Mouse (Mus musculus) stomach, embryonic 14.5 days (tissue): ENCODE results near the gene Cdkn1a. TPM values are rescaled to one million over a fixed set of nuclear protein-coding genes. Genes with fewer than 3 reads are reported as not detected.

Source experiments
- ATAC-seq: fragments of 200-750 bp; cut with Nextera tagmentation; 2 replicates; pipeline ENCODE4 v1.8.0; 2017; ENCODE audit warnings: low read depth, moderate TSS enrichment; ENCODE audit not compliant: insufficient number of reproducible peaks, insufficient read depth, low FRiP score
- H3K27ac ChIP-seq: fragments of 300-500 bp; sonication (generic); 2 replicates; pipeline ENCODE4 v1.5.1; 2014; ENCODE audit warnings: mild to moderate bottlenecking, low read length, moderate library complexity, mixed read lengths
- H3K27me3 ChIP-seq: fragments of 300-500 bp; sonication (generic); 2 replicates; pipeline ENCODE4 v1.6.1; 2014; ENCODE audit warnings: low read length, control low read depth, mixed read lengths; ENCODE audit not compliant: control insufficient read depth, insufficient read depth
- H3K36me3 ChIP-seq: fragments of 300-500 bp; sonication (generic); 2 replicates; pipeline ENCODE4 v1.6.1; 2014; ENCODE audit warnings: mild to moderate bottlenecking, control low read depth, low read length, moderate library complexity, mixed read lengths; ENCODE audit not compliant: control insufficient read depth, insufficient read depth
- H3K4me1 ChIP-seq: fragments of 300-500 bp; sonication (generic); 2 replicates; pipeline ENCODE4 v1.6.1; 2014; ENCODE audit warnings: low read length, control low read depth, mixed read lengths; ENCODE audit not compliant: control insufficient read depth, insufficient read depth
- H3K4me2 ChIP-seq: fragments of 300-500 bp; sonication (generic); replicated peaks from 2 replicates; pipeline ENCODE4 v1.6.1; 2014; ENCODE audit warnings: low read depth, low read length, control low read depth
- H3K4me3 ChIP-seq: fragments of 300-500 bp; sonication (generic); 2 replicates; pipeline ENCODE4 v1.5.1; 2014; ENCODE audit warnings: low read depth, low read length, control low read depth
- H3K9ac ChIP-seq: fragments of 300-500 bp; sonication (generic); replicated peaks from 2 replicates; pipeline ENCODE4 v1.6.1; 2014; ENCODE audit warnings: low read depth, mild to moderate bottlenecking, control low read depth, low read length, moderate library complexity, mixed read lengths
- H3K9me3 ChIP-seq: fragments of 300-500 bp; sonication (generic); 2 replicates; pipeline ENCODE4 v1.6.1; 2016; ENCODE audit warnings: low read depth, low read length, control low read depth; ENCODE audit not compliant: control insufficient read depth
- WGBS: fragments of 180-500 bp; shearing (Covaris S2); extraction: QIAGEN DNeasy Blood & Tissue Kit; methylation state at CpG from one replicate; pipeline ENCODE4 v1.1.7; 2014; 5-methylcytosine and 5-hydroxymethylcytosine counted together
- polyA plus RNA-seq: library from polyadenylated mRNA; unstranded; fragments of >200 nt; fragmentation: Nextera tagmentation; extraction: Ambion mirVana; gene quantifications from 2 replicates; pipeline ENCODE4 v1.2.1, GENCODE M21; 2014

Gene Cdkn1a
- polyA plus RNA-seq, 1 experiment from 2014 or later = 62.6 TPM

DNA sequence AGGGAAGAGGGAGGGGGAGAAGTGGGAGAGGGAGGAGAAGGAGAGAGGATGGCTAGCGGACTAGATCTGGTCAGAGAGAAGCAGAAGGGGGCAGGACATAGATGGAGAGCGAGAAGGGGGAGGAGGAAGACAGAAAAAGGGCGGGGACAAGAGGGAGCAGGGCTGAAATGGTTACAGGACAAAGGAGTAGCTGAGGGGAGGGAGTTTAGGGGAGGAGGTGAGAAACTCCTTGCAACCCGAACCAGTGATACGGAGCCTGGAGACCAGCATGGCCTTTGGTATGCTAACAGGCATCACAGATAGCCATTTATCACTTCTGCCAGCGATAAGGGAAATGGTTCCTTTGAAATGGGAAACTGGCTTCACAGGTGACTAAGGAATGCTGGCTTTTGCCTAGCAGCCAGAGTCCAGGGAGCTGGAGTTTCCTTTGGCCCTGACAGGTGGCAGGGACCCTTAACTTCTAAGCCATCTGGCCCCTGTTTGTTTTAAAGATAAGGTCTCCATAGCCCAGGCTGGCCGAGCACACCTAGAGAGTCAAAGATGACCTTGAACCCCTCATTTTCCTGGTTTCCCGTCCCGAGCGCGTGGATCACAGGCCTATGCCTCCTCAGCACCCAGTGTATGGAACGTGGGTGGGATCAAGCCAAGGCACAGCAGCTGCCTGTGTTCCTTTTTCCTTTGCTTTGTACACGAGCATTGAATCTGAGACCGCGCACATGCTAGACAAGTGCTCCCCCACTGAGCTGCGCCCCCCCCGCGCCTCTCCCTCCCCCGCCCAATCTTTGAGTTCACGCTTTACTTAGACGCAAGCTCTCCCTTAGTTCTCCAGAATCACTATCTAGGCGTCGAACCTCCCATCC, 9.8 kb upstream of the Cdkn1a start:
- H3K9ac ChIP-seq = no peak overlapping the region
- H3K4me1 ChIP-seq = peaks cover 7% of the 10 kb centered on the region; the same call in 1 of the 2 replicates
- no peaks in the 10 kb centered on the region for H3K9me3 ChIP-seq
- no peak overlapping the region for H3K4me3 ChIP-seq
- 5% methylated on average over 23 of the region's 23 CpGs for WGBS
- H3K27me3 ChIP-seq = 0 out of 2 replicates have a peak, but pooled peaks cover 5% of the 10 kb centered on the region
- no peaks in the 10 kb centered on the region for H3K36me3 ChIP-seq
- H3K4me2 ChIP-seq = 0 out of 2 replicates have a peak overlapping the region, but pooled peaks have one; percentile 14
- H3K27ac ChIP-seq = peak overlapping the region; percentile 69
- peak; percentile 85 for ATAC-seq

DNA sequence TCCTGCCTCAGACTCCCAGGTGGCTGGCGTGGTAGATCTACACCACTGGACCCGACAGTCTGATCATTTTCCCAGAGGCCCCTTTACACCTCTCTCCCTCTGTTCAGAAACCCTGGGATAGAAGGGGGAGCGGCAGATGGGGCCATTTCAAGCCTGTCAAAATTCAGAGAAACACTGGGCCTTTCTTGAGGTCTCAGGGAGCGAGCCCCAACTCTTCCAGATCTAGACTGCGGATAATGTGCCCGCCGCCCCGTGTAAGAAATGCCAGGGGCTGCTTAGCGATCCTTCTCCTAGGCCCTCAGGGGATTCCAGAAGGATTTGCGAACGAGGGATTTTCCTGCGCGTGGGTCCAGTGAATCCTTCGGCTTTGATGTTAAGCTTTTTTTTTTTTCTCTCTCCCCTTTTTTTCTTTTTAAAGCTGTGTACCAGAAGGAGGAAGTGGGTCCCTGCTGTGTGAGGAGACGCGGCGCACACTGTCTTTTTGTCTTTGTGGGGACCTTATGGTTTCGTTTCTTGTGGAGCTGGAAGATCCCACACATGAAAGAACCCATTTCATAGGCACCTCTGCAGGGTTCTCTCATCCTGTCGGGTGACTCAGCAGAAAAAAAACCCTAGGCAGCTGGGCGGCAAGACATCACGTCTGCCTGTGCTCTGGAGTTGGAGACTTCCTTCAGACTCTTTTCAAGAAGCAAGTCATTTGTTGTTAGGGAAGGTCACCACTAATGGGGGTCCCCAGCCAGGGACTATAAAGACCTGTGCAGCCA, 9.0 kb upstream of the Cdkn1a start:
- 0 out of 2 replicates have a peak, but pooled peaks cover 5% of the 10 kb centered on the region for H3K27me3 ChIP-seq
- peaks cover 7% of the 10 kb centered on the region; the same call in 1 of the 2 replicates for H3K4me1 ChIP-seq
- 0 out of 2 replicates have a peak overlapping the region, but pooled peaks have one; percentile 14 for H3K4me2 ChIP-seq
- H3K36me3 ChIP-seq = no peaks in the 10 kb centered on the region
- no peak for ATAC-seq
- peak overlapping the region; percentile 8 for H3K4me3 ChIP-seq
- H3K27ac ChIP-seq = peak overlapping the region; percentile 69
- no peak overlapping the region for H3K9ac ChIP-seq
- no peaks in the 10 kb centered on the region for H3K9me3 ChIP-seq
- WGBS = 7% methylated on average over 21 of the region's 21 CpGs

DNA sequence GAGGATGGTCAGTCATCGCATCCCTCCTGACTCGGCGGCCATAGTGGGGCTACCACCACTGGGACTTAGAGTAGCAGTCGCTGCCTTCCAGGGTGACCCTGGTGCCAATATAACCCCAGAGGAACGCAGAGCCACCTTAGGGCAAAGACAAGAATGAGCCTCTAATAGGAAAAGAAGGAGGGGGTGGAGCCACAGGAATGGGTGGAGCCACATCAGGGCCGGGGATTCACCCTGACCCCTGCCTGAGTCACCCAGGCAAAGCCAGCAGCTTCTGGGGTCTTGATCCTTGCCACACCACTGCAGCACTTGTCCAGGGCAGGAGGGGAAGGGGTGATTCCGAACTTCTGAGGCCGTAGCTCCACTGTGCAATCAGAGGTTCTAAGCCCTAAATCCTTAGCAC, 7.2 kb upstream of the Cdkn1a start:
- H3K9me3 ChIP-seq = no peaks in the 10 kb centered on the region
- 0 out of 2 replicates have a peak, but pooled peaks cover 5% of the 10 kb centered on the region for H3K27me3 ChIP-seq
- H3K4me3 ChIP-seq = no peak overlapping the region
- no peak overlapping the region for H3K4me2 ChIP-seq
- H3K36me3 ChIP-seq = no peaks in the 10 kb centered on the region
- no peak overlapping the region for H3K9ac ChIP-seq
- no peak for ATAC-seq
- 89% methylated on average over 8 of the region's 8 CpGs for WGBS
- H3K4me1 ChIP-seq = peaks cover 7% of the 10 kb centered on the region; the same call in 1 of the 2 replicates
- H3K27ac ChIP-seq = no peak overlapping the region

DNA sequence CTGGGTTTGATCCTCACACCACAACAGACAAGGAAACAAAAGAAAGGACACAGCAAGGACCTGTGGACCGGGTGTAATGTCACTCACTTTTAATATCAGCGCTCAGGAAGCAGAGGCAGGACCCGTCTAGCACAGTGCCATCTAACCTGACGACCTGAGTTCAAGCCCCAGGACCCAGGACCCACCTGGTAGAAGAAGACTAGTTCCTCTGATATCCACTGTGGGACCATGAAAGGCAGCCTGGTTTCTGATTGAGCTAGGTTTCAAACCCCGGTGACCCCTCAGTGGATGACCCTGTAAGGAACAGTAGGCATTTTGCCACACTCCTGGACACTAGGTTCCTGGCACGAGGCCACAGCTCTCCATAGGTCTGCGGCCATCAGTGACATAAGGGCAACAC, 6.1 kb upstream of the Cdkn1a start:
- ATAC-seq = no peak
- Histone ChIP-seq H3K9ac (no peak overlapping the region), H3K36me3 (no peaks in the 10 kb centered on the region), H3K9me3 (no peaks in the 10 kb centered on the region), H3K4me1 (peaks cover 4% of the 10 kb centered on the region; the same call in 1 of the 2 replicates), H3K27me3 (0 out of 2 replicates have a peak, but pooled peaks cover 5% of the 10 kb centered on the region), H3K4me3 (no peak overlapping the region), H3K4me2 (no peak overlapping the region), H3K27ac (no peak overlapping the region)
- 90% methylated on average over 7 of the region's 7 CpGs for WGBS

DNA sequence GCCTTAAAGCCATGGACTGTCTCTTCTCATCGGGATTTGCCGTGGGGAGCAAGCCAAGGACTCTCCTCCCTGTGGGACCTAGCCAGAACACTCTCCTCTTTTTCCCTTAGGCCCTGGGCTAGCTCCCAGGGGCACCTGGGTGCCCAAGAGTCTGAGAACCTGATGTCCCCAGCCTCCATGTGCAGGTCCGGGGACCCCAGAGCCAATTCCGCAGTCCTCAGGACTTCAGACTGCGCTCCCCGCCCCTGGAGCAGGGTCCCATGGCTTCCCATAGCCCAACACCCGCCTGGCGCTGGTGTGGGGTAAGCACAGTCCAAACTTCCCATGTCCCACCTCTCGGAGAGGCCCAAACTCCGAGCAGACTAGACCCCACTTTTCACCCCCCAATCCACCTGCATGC, 5.5 kb upstream of the Cdkn1a start:
- no peak for ATAC-seq
- Histone ChIP-seq H3K27ac (no peak overlapping the region), H3K4me3 (no peak overlapping the region), H3K4me2 (no peak overlapping the region), H3K4me1 (peaks cover 4% of the 10 kb centered on the region; the same call in 1 of the 2 replicates), H3K36me3 (no peaks in the 10 kb centered on the region), H3K9ac (no peak overlapping the region), H3K27me3 (0 out of 2 replicates have a peak, but pooled peaks cover 5% of the 10 kb centered on the region), H3K9me3 (no peaks in the 10 kb centered on the region)
- WGBS = 80% methylated on average over 10 of the region's 10 CpGs

DNA sequence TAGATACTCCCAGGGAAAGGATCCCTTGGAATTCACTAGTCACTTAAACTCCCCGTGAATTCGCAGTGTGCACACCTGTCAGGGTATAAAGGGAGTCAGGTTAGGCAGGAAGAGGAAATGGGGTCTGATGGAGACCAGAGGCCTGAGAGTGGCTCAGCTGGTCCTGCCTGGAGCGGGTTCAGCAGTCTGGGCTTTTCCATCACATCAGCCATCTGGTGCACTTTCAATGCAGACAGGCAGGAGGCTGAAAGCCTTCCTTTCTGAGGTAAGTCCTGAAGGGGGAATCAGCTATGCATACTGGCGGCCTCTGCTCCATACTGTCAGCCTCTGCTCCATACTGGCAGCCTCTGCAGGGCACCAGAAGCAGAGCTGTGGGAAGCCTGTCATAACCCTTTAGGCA, 3.9 kb upstream of the Cdkn1a start:
- no peak overlapping the region for H3K9ac ChIP-seq

DNA sequence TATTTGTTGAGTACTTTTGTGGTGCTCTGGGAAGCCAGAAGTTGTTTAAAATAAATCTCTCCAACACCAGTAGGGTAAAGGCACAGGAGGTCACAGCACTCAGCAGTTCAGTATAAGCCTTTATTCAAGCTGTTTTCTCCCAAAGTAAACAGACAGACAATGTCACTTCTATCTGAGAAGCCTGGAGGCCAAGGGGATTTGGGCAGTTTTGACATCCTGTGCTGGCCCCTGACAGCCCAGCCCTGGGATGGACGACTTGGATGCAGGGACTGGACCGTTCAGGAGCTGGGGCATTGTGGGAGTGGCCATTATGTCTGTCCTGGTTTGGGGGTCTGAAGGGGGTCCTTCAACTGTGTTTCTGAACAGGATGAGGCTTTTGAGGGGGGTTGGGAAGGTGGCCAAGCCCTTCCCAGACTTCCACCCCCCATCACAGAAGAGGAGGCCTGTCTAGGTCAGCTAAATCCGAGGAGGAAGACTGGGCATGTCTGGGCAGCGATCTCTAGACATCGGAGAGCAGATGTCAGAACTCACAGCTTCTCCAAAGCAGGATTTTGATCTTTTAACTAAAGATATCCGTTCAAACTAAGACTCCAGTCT, 670 bp downstream of the Cdkn1a start:
- Histone ChIP-seq H3K27me3 (no peaks in the 10 kb centered on the region), H3K9ac (no peak overlapping the region), H3K4me1 (peaks cover 17% of the 10 kb centered on the region; the same call in 1 of the 2 replicates), H3K27ac (no peak overlapping the region), H3K4me2 (no peak overlapping the region), H3K36me3 (no peaks in the 10 kb centered on the region), H3K4me3 (no peak overlapping the region), H3K9me3 (no peaks in the 10 kb centered on the region)
- ATAC-seq = no peak
- WGBS = 26% methylated on average over 6 of the region's 6 CpGs

More for the DNA sequence above, 3.9 kb upstream of the Cdkn1a start:
- Histone ChIP-seq H3K4me3 (no peak overlapping the region), H3K9me3 (no peaks in the 10 kb centered on the region), H3K27ac (no peak overlapping the region), H3K36me3 (no peaks in the 10 kb centered on the region), H3K4me1 (peaks cover 10% of the 10 kb centered on the region; the same call in 1 of the 2 replicates), H3K4me2 (no peak overlapping the region), H3K27me3 (no peaks in the 10 kb centered on the region)
- no peak for ATAC-seq
- WGBS = 71% methylated on average over 4 of the region's 4 CpGs

DNA sequence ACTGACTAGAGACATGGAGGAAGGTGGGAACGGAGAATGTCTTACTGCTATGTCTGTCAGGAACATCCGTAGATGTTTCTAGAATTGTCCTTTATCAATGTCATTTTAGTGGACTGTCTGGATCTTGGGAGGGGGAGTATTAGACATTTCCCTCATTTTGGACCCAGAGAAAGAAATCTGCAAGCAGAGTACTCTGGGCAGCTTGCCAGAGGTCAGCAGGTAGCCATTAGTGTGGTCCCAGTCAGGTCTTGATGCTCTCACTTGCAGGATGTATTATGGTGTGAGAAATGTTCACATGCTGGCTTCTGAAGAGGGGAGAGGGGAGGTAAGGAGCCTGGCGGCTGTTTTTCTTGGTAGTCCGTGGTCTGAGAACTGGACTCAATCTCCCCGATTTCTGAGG, 1.7 kb downstream of the Cdkn1a start:
- no peak overlapping the region for H3K9ac ChIP-seq
- no peaks in the 10 kb centered on the region for H3K36me3 ChIP-seq
- no peaks in the 10 kb centered on the region for H3K9me3 ChIP-seq
- H3K27ac ChIP-seq = no peak overlapping the region
- H3K27me3 ChIP-seq = no peaks in the 10 kb centered on the region
- H3K4me2 ChIP-seq = no peak overlapping the region
- no peak overlapping the region for H3K4me3 ChIP-seq
- H3K4me1 ChIP-seq = peaks cover 17% of the 10 kb centered on the region; the same call in 1 of the 2 replicates
- ATAC-seq = no peak
- WGBS = 45% methylated on average over 5 of the region's 5 CpGs
